Mouse (Mus musculus) myocyte (in vitro differentiated cells): ENCODE measurements around the gene Crtap. TPM values are rescaled to one million over a fixed set of nuclear protein-coding genes. Genes with fewer than 3 reads are reported as not detected.

ENCODE experiments used
- H3K27me3 ChIP-seq: one replicate; pipeline ENCODE4 v1.6.1; 2011; ENCODE audit not compliant: control insufficient read depth, insufficient read depth, insufficient read length
- H3K36me3 ChIP-seq: one replicate; pipeline ENCODE4 v1.6.1; 2011; ENCODE audit not compliant: control insufficient read depth, insufficient read depth
- H3K4me2 ChIP-seq: one replicate; pipeline ENCODE4 v1.6.1; 2011; ENCODE audit warnings: low read depth, control low read depth
- H3K4me3 ChIP-seq: one replicate; pipeline ENCODE4 v1.5.1; 2011; ENCODE audit warnings: mild to moderate bottlenecking, control low read depth, moderate library complexity
- H3K79me2 ChIP-seq: one replicate; pipeline ENCODE4 v1.6.1; 2011; ENCODE audit not compliant: control insufficient read depth, insufficient read depth
- H3ac ChIP-seq: one replicate; pipeline ENCODE4 v1.6.1; 2011; ENCODE audit not compliant: control insufficient read depth, insufficient read length
- CEBPB ChIP-seq: IDR thresholded peaks from 2 replicates; pipeline ENCODE4 v1.6.1; 2011; ENCODE audit warnings: mild to moderate bottlenecking, moderate library complexity; ENCODE audit not compliant: poor library complexity, insufficient read depth, severe bottlenecking
- E2F4 ChIP-seq: IDR thresholded peaks from one replicate; pipeline ENCODE4 v1.6.1; 2011; ENCODE audit warnings: mild to moderate bottlenecking, control low read depth, moderate library complexity; ENCODE audit not compliant: insufficient read depth
- MAX ChIP-seq: IDR thresholded peaks from one replicate; pipeline ENCODE4 v1.6.1; 2011; ENCODE audit warnings: low read depth, mild to moderate bottlenecking, control low read depth
- MYOD1 ChIP-seq, 3 experiments: IDR thresholded peaks; one replicate each; pipeline ENCODE4 v1.6.1; 2011; ENCODE audit warnings: control low read depth in 2 of 3, low read depth in 2 of 3, mild to moderate bottlenecking in 2 of 3, moderate library complexity in 1 of 3; ENCODE audit not compliant: insufficient read length in 2 of 3, control insufficient read depth in 1 of 3
- MYOG ChIP-seq, 3 experiments: IDR thresholded peaks; one replicate each; pipeline ENCODE4 v1.6.1; 2011; ENCODE audit warnings: control low read depth in 2 of 3, low read depth in 2 of 3, mild to moderate bottlenecking in 2 of 3; ENCODE audit not compliant: insufficient read length in 2 of 3, control insufficient read depth in 1 of 3, insufficient read depth in 1 of 3
- POLR2A ChIP-seq: IDR thresholded peaks from one replicate; pipeline ENCODE4 v1.6.1; 2011; ENCODE audit warnings: low read depth, mild to moderate bottlenecking, control low read depth, moderate library complexity; ENCODE audit not compliant: insufficient read length
- POLR2AphosphoS2 ChIP-seq: IDR thresholded peaks from one replicate; pipeline ENCODE4 v1.6.1; 2011; ENCODE audit warnings: low read depth, control low read depth; ENCODE audit not compliant: insufficient read length
- REST ChIP-seq: IDR thresholded peaks from one replicate; pipeline ENCODE4 v1.6.1; 2011; ENCODE audit warnings: mild to moderate bottlenecking, control low read depth, moderate library complexity; ENCODE audit not compliant: insufficient read depth, insufficient read length
- SRF ChIP-seq: IDR thresholded peaks from one replicate; pipeline ENCODE4 v1.6.1; 2011; ENCODE audit warnings: low read depth; ENCODE audit not compliant: control insufficient read depth, insufficient read length
- TCF12 ChIP-seq: IDR thresholded peaks from one replicate; pipeline ENCODE4 v1.6.1; 2011; ENCODE audit warnings: mild to moderate bottlenecking, control low read depth; ENCODE audit not compliant: poor library complexity, insufficient read depth, severe bottlenecking
- TCF3 ChIP-seq: IDR thresholded peaks from one replicate; pipeline ENCODE4 v1.6.1; 2011; ENCODE audit warnings: low read depth, control low read depth; ENCODE audit not compliant: insufficient read length
- USF1 ChIP-seq: IDR thresholded peaks from one replicate; pipeline ENCODE4 v1.6.1; 2011; ENCODE audit warnings: low read depth, mild to moderate bottlenecking, control low read depth, moderate library complexity
- polyA plus RNA-seq: library from polyadenylated mRNA; unstranded; fragments of >200 nt; fragmentation: generic; extraction: Trizol; gene quantifications from one replicate; pipeline ENCODE4 v1.2.1, GENCODE M21; 2012; ENCODE audit warnings: missing spikeins

Gene Crtap
- polyA plus RNA-seq, 1 experiment, result 66.3 TPM

GRCm38 (mm10) chr9:114412406-114412805 is 21.9 kb upstream of the Crtap start:
- no peaks in the 10 kb centered on the region for H3K79me2 ChIP-seq
- H3K36me3 ChIP-seq, result peaks cover 6% of the 10 kb centered on the region
- H3K4me2 ChIP-seq, result no peak overlapping the region
- TF ChIP-seq SRF (no peak), POLR2A (no peak), REST (no peak), POLR2AphosphoS2 (no peak), MAX (no peak), CEBPB (no peak), TCF12 (no peak), MYOG (IDR thresholded peaks at IDR 0.05; ENCODE audit: control insufficient read depth in 1 of 3, insufficient read depth in 1 of 3, insufficient read length in 2 of 3, low read depth in 2 of 3) (no peak), TCF3 (no peak), MYOD1 (IDR thresholded peaks at IDR 0.05; ENCODE audit: control insufficient read depth in 1 of 3, insufficient read length in 2 of 3, low read depth in 2 of 3) (no peak), USF1 (no peak), E2F4 (no peak)
- no peak overlapping the region for H3ac ChIP-seq
- H3K4me3 ChIP-seq, result no peak overlapping the region
- H3K27me3 ChIP-seq, result no peaks in the 10 kb centered on the region

GRCm38 (mm10) chr9:114411295-114411694 is 20.8 kb upstream of the Crtap start:
- Histone ChIP-seq H3K4me2 (no peak overlapping the region), H3ac (no peak overlapping the region), H3K4me3 (no peak overlapping the region), H3K36me3 (peaks cover 6% of the 10 kb centered on the region), H3K27me3 (no peaks in the 10 kb centered on the region), H3K79me2 (peaks cover 6% of the 10 kb centered on the region)
- TF ChIP-seq MYOD1 (IDR thresholded peaks at IDR 0.05; ENCODE audit: control insufficient read depth in 1 of 3, insufficient read length in 2 of 3, low read depth in 2 of 3), result no peak

DNA sequence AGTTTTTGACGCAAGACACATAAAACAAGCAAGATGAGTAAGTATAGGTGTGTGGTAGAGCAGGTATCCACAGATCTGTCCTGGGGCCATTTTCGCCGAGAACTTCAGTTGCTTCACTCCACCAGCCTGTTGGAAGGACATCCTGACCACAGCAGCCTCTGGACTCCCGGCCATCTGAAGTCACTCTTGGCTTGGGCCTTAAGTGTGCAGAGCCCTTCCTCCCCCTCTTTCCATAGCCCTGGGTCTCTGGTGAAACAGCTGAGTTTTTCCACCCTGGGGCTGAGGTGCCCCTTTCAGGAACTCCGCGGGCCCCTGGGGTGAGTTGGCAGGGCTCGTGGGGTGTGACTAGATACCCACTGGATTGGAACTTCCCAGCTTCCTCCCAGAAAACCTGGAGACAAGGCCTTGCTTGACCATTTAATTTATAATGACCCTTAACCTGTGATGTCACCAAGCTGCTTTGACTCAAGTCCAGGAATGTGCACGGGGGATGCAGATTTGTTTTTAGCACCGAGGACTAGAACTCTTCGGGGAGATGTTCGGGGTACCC is 19.9 kb upstream of the Crtap start:
- peaks cover 6% of the 10 kb centered on the region for H3K36me3 ChIP-seq
- no peaks in the 10 kb centered on the region for H3K27me3 ChIP-seq
- no peak overlapping the region for H3K4me3 ChIP-seq

DNA sequence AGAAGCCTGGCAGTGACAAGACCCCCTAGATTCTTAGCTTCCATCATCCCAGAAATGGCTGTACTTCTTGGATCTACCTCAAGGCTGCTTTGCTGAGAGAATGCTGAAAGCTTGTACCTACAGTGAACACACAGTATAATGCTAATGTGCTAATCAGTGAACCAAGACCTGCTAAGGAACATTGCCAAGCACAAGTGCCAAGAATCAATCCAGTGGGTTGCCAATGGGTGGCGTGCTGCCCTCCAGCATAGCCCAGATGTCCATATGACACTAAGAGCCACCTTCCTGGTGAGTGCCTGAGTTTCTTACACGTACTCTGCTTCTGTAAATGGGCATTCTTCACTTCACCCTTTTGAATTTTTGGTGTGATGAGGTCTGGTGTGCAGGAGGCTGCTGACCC is 17.2 kb upstream of the Crtap start:
- Histone ChIP-seq H3K4me3 (no peak overlapping the region), H3ac (no peak overlapping the region), H3K27me3 (no peaks in the 10 kb centered on the region), H3K4me2 (no peak overlapping the region), H3K36me3 (peaks cover 6% of the 10 kb centered on the region), H3K79me2 (peaks cover 13% of the 10 kb centered on the region)
- TF ChIP-seq USF1 (no peak), MYOG (IDR thresholded peaks at IDR 0.05; ENCODE audit: control insufficient read depth in 1 of 3, insufficient read depth in 1 of 3, insufficient read length in 2 of 3, low read depth in 2 of 3) (no peak), REST (no peak), TCF12 (no peak), CEBPB (no peak), POLR2A (no peak), MYOD1 (IDR thresholded peaks at IDR 0.05; ENCODE audit: control insufficient read depth in 1 of 3, insufficient read length in 2 of 3, low read depth in 2 of 3) (no peak), SRF (no peak), POLR2AphosphoS2 (no peak), TCF3 (no peak)

More for the DNA sequence above, 19.9 kb upstream of the Crtap start:
- Histone ChIP-seq H3ac (no peak overlapping the region), H3K79me2 (peaks cover 6% of the 10 kb centered on the region), H3K4me2 (no peak overlapping the region)
- TF ChIP-seq POLR2AphosphoS2, result no peak
- no peak for TF ChIP-seq MYOG (IDR thresholded peaks at IDR 0.05; ENCODE audit: control insufficient read depth in 1 of 3, insufficient read depth in 1 of 3, insufficient read length in 2 of 3, low read depth in 2 of 3)
- TF ChIP-seq MYOD1 (IDR thresholded peaks at IDR 0.05; ENCODE audit: control insufficient read depth in 1 of 3, insufficient read length in 2 of 3, low read depth in 2 of 3), result no peak
- no peak for TF ChIP-seq CEBPB
- TF ChIP-seq USF1, result no peak
- no peak for TF ChIP-seq REST
- no peak for TF ChIP-seq SRF
- no peak for TF ChIP-seq TCF3
- no peak for TF ChIP-seq E2F4
- TF ChIP-seq POLR2A, result no peak
- no peak for TF ChIP-seq TCF12
- TF ChIP-seq MAX, result no peak

GRCm38 (mm10) chr9:114401685-114402080 is 11.2 kb upstream of the Crtap start:
- no peak for TF ChIP-seq SRF
- no peak for TF ChIP-seq POLR2A
- TF ChIP-seq CEBPB, result no peak
- TF ChIP-seq MYOG (IDR thresholded peaks at IDR 0.05; ENCODE audit: control insufficient read depth in 1 of 3, insufficient read depth in 1 of 3, insufficient read length in 2 of 3, low read depth in 2 of 3), result no peak
- TF ChIP-seq MYOD1 (IDR thresholded peaks at IDR 0.05; ENCODE audit: control insufficient read depth in 1 of 3, insufficient read length in 2 of 3, low read depth in 2 of 3), result peak in 1 of 3 experiments; percentile 6
- TF ChIP-seq MAX, result no peak
- no peak for TF ChIP-seq TCF12
- Histone ChIP-seq H3K4me3 (peak overlapping the region; percentile 55), H3K36me3 (no peaks in the 10 kb centered on the region), H3K4me2 (peak overlapping the region; percentile 84), H3K27me3 (no peaks in the 10 kb centered on the region), H3ac (peak overlapping the region; percentile 49), H3K79me2 (peaks cover 14% of the 10 kb centered on the region)
